Mouse (Mus musculus): ENCODE results near the gene Zfp518b.

DNA sequence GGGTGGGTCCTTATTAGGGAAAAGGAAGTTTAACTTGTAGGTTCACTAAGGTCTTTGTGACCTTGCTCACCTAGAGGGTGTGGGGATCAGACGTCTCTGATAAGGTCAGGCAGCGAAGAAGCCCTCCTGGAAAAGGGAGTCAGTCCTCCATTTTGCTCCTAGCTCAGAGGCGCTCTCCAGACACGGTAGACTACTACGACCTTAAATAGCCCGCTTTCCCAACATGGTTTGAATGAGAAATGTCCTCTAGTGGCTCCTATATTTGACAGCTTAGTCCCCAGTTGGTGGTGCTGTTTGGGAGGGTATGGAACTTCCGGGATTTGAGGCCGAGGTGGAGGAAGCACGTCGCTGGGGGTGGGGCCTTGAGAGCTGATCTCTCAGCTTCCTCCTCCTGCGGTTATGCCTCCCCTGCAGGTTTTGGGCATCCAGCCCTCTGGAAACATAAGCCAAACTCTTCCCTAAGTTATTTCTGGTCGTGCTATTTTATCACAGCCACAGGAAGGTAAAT lies 29.2 kb downstream of the Zfp518b start:
- TF ChIP-seq CTCF (IDR thresholded peaks at IDR 0.05; ENCODE audit: low read depth, low read length) (no peak), POLR2A (IDR thresholded peaks at IDR 0.05; ENCODE audit: borderline replicate concordance, low read depth, low read length) (no peak)
